Mouse (Mus musculus) embryo, embryonic 10.5 days (tissue): ENCODE measurements at regions not wholly inside any gene's neighbourhood (a gene's known extent, or its start where the extent isn't known, plus 50 kb on each side); places are given as distances from the start of the nearest gene placed in this dataset.

Experiments used
- DNase-seq: peaks from one replicate; pipeline ENCODE4 v3.0.0-alpha.2; 2015; ENCODE audit warnings: low spot score

- no peak for DNase-seq
These were observed 79.6 kb upstream of the Ptprk start for GRCm38 (mm10) chr10:27995035-27995399.

- no peak for DNase-seq
These were observed 63.9 kb upstream of the Ptprk start for GRCm38 (mm10) chr10:28010756-28011155.

DNA sequence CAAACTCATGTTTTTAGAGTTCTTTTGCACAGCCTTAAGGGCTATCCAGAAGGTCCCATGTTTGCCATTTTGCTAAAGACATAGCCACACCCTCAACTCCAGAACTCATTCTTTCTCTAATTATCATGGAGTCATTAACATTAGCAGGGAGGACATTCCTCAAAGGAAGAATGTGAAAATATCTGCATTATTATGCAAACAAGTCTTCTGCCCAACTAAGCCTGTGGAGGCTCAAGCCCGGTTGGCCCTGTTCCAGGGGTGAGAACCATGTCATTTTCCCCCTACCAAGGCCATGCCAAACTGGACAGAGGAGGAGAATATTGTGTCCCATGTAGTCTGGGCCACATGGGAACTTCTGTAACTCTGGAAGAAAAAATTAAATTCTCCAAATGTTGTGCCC is 62.5 kb upstream of the Ptprk start:
- no peak for DNase-seq

DNA sequence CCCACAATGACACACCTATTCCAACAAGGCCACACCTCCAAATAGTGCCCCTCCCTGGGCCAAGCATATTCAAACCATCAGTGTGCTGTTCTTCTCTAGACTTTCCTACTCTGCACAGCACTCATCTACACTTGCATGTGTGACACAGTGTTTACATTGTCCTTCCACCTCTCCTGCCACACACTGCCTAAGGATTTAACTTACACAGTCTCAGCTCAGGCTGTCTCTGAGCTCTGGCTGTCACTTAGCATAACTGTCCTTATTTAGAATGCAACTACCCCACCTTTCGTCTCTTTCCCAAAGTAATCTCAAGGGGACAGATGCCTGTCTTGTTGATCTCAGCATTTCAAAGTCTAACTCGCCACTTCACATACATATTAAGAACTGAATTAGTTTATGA is 61.2 kb upstream of the Ptprk start:
- DNase-seq = no peak

GRCm38 (mm10) chr10:28014306-28014825 is 60.3 kb upstream of the Ptprk start:
- DNase-seq = no peak
